Mouse (Mus musculus) stomach, postnatal 0 days (tissue): ENCODE measurements at regions not wholly inside any gene's neighbourhood (a gene's known extent, or its start where the extent isn't known, plus 50 kb on each side); places are given as distances from the start of the nearest gene placed in this dataset.

Source experiments
- ATAC-seq: fragments of 200-750 bp; cut with Nextera tagmentation; 2 replicates; pipeline ENCODE4 v1.8.0; 2017; ENCODE audit not compliant: low FRiP score, low TSS enrichment
- DNase-seq: peaks from one replicate; pipeline ENCODE4 v3.0.0-alpha.2; 2016; ENCODE audit warnings: low spot score
- H3K27ac ChIP-seq: fragments of 300-500 bp; sonication (generic); replicated peaks from 2 replicates; pipeline ENCODE4 v1.5.1; 2014; ENCODE audit warnings: mild to moderate bottlenecking, control low read depth
- H3K27me3 ChIP-seq: fragments of 300-500 bp; sonication (generic); 2 replicates; pipeline ENCODE4 v1.6.1; 2014; ENCODE audit warnings: low read length; ENCODE audit not compliant: control insufficient read depth, insufficient read depth
- H3K36me3 ChIP-seq: fragments of 300-500 bp; sonication (generic); 2 replicates; pipeline ENCODE4 v1.6.1; 2014; ENCODE audit warnings: low read length, mixed read lengths; ENCODE audit not compliant: control insufficient read depth, insufficient read depth
- H3K4me1 ChIP-seq: fragments of 300-500 bp; sonication (generic); replicated peaks from 2 replicates; pipeline ENCODE4 v1.6.1; 2014; ENCODE audit warnings: antibody characterized with exemption; ENCODE audit not compliant: control insufficient read depth, insufficient read depth
- H3K4me2 ChIP-seq: fragments of 300-500 bp; sonication (generic); replicated peaks from 2 replicates; pipeline ENCODE4 v1.6.1; 2014; ENCODE audit warnings: low read depth, mild to moderate bottlenecking, control low read depth, moderate library complexity
- H3K4me3 ChIP-seq: fragments of 300-500 bp; sonication (generic); 2 replicates; pipeline ENCODE4 v1.5.1; 2014; ENCODE audit warnings: low read depth, low read length, control low read depth
- H3K9ac ChIP-seq: fragments of 300-500 bp; sonication (generic); 2 replicates; pipeline ENCODE4 v1.6.1; 2014; ENCODE audit warnings: mild to moderate bottlenecking, low read length, control low read depth, mixed read lengths
- H3K9me3 ChIP-seq: fragments of 300-500 bp; sonication (generic); 2 replicates; pipeline ENCODE4 v1.6.1; 2016; ENCODE audit warnings: low read length; ENCODE audit not compliant: control insufficient read depth
- CTCF ChIP-seq: IDR thresholded peaks from 2 replicates; pipeline ENCODE4 v1.5.1; 2016; ENCODE audit warnings: antibody characterized with exemption, low read depth, mild to moderate bottlenecking, moderate library complexity
- EP300 ChIP-seq: optimal IDR thresholded peaks from 2 replicates; pipeline ENCODE3; 2016; ENCODE audit warnings: antibody characterized with exemption
- WGBS: fragments of 180-500 bp; shearing (Covaris S2); extraction: QIAGEN DNeasy Blood & Tissue Kit; methylation state at CpG from one replicate; pipeline ENCODE4 v1.1.7; 2014; 5-methylcytosine and 5-hydroxymethylcytosine counted together

- H3K9me3 ChIP-seq = no peaks in the 10 kb centered on the region
- no peaks in the 10 kb centered on the region for H3K4me1 ChIP-seq
- no peaks in the 10 kb centered on the region for H3K27me3 ChIP-seq
- no peaks in the 10 kb centered on the region for H3K36me3 ChIP-seq
- no peak overlapping the region for H3K9ac ChIP-seq
- WGBS = 27% methylated on average over 3 of the region's 3 CpGs
- H3K4me3 ChIP-seq = no peak overlapping the region
- H3K27ac ChIP-seq = no peak overlapping the region
- H3K4me2 ChIP-seq = no peak overlapping the region
- no peak for TF ChIP-seq CTCF
- TF ChIP-seq EP300 = no peak
- DNase-seq (no peak), ATAC-seq (no peak)
These were observed 291.6 kb downstream of the Abcc12 start for GRCm38 (mm10) chr8:86288713-86289384.

GRCm38 (mm10) chr8:86282922-86283321, 297.6 kb downstream of the Abcc12 start:
- no peaks in the 10 kb centered on the region for H3K9me3 ChIP-seq
- 43% methylated on average over 7 of the region's 7 CpGs for WGBS
- no peaks in the 10 kb centered on the region for H3K4me1 ChIP-seq
- H3K4me2 ChIP-seq = no peak overlapping the region
- no peak for ATAC-seq
- H3K4me3 ChIP-seq = no peak overlapping the region
- H3K27ac ChIP-seq = no peak overlapping the region
- TF ChIP-seq CTCF = no peak
- TF ChIP-seq EP300 = no peak
- H3K9ac ChIP-seq = no peak overlapping the region
- H3K36me3 ChIP-seq = no peaks in the 10 kb centered on the region
- no peaks in the 10 kb centered on the region for H3K27me3 ChIP-seq
- no peak for DNase-seq

GRCm38 (mm10) chr8:86280093-86280721, 300.3 kb downstream of the Abcc12 start:
- Histone ChIP-seq H3K9ac (no peak overlapping the region), H3K27ac (no peak overlapping the region), H3K4me3 (no peak overlapping the region), H3K4me1 (no peaks in the 10 kb centered on the region), H3K27me3 (no peaks in the 10 kb centered on the region), H3K4me2 (no peak overlapping the region), H3K36me3 (no peaks in the 10 kb centered on the region), H3K9me3 (no peaks in the 10 kb centered on the region)
- no peak for DNase-seq
- TF ChIP-seq CTCF = no peak
- no peak for TF ChIP-seq EP300
- no peak for ATAC-seq
- 72% methylated on average over 18 of the region's 18 CpGs for WGBS

GRCm38 (mm10) chr8:86275699-86276098, 304.8 kb downstream of the Abcc12 start:
- no peak overlapping the region for H3K4me2 ChIP-seq
- H3K9me3 ChIP-seq = no peaks in the 10 kb centered on the region
- ATAC-seq (no peak), DNase-seq (no peak)
- no peaks in the 10 kb centered on the region for H3K36me3 ChIP-seq
- no peaks in the 10 kb centered on the region for H3K4me1 ChIP-seq
- H3K4me3 ChIP-seq = no peak overlapping the region
- no peaks in the 10 kb centered on the region for H3K27me3 ChIP-seq
- TF ChIP-seq CTCF (no peak), EP300 (no peak)
- H3K27ac ChIP-seq = no peak overlapping the region
- H3K9ac ChIP-seq = no peak overlapping the region
- WGBS = 81% methylated on average over 4 of the region's 4 CpGs

GRCm38 (mm10) chr8:86273811-86274210, 306.7 kb downstream of the Abcc12 start:
- Histone ChIP-seq H3K36me3 (no peaks in the 10 kb centered on the region), H3K4me1 (no peaks in the 10 kb centered on the region), H3K4me3 (no peak overlapping the region), H3K27me3 (no peaks in the 10 kb centered on the region), H3K4me2 (no peak overlapping the region), H3K27ac (no peak overlapping the region), H3K9me3 (no peaks in the 10 kb centered on the region), H3K9ac (no peak overlapping the region)
- no peak for DNase-seq
- ATAC-seq = no peak
- TF ChIP-seq CTCF (no peak), EP300 (no peak)
- 55% methylated on average over 3 of the region's 3 CpGs for WGBS

GRCm38 (mm10) chr8:86272626-86273025, 307.9 kb downstream of the Abcc12 start:
- DNase-seq (no peak), ATAC-seq (no peak)
- H3K4me2 ChIP-seq = no peak overlapping the region
- no peaks in the 10 kb centered on the region for H3K9me3 ChIP-seq
- H3K9ac ChIP-seq = no peak overlapping the region
- WGBS = 37% methylated on average over 1 of the region's 1 CpGs
- no peak overlapping the region for H3K27ac ChIP-seq
- TF ChIP-seq CTCF = no peak
- TF ChIP-seq EP300 = no peak
- H3K4me3 ChIP-seq = no peak overlapping the region
- no peaks in the 10 kb centered on the region for H3K27me3 ChIP-seq
- H3K4me1 ChIP-seq = no peaks in the 10 kb centered on the region
- H3K36me3 ChIP-seq = no peaks in the 10 kb centered on the region
